Mouse (Mus musculus) hindbrain, embryonic 10.5 days (tissue): ENCODE measurements around the gene Cap2. TPM values are rescaled to one million over a fixed set of nuclear protein-coding genes. Genes with fewer than 3 reads are reported as not detected.
A peak's percentile ranks its signal among the peaks of the same experiment; 100 is the strongest.

ENCODE experiments used
- DNase-seq: peaks from one replicate; pipeline ENCODE4 v3.0.0-alpha.2; 2017; ENCODE audit warnings: low spot score
- H3K27ac ChIP-seq: fragments of 300-500 bp; sonication (generic); 2 replicates; pipeline ENCODE4 v1.5.1; 2016; ENCODE audit warnings: mild to moderate bottlenecking, moderate library complexity
- H3K27me3 ChIP-seq: fragments of 300-500 bp; sonication (generic); 2 replicates; pipeline ENCODE4 v1.6.1; 2016; ENCODE audit warnings: mild to moderate bottlenecking; ENCODE audit not compliant: poor library complexity, insufficient read depth, severe bottlenecking
- H3K36me3 ChIP-seq: fragments of 300-500 bp; sonication (generic); 2 replicates; pipeline ENCODE4 v1.6.1; 2016; ENCODE audit warnings: mild to moderate bottlenecking, moderate library complexity
- H3K4me1 ChIP-seq: fragments of 300-500 bp; sonication (generic); replicated peaks from 2 replicates; pipeline ENCODE4 v1.6.1; 2016; ENCODE audit warnings: mild to moderate bottlenecking
- H3K4me3 ChIP-seq: fragments of 300-500 bp; sonication (generic); 2 replicates; pipeline ENCODE4 v1.5.1; 2016; ENCODE audit warnings: mild to moderate bottlenecking, moderate library complexity
- H3K9me3 ChIP-seq: fragments of 300-500 bp; sonication (generic); 2 replicates; pipeline ENCODE4 v1.6.1; 2016; ENCODE audit warnings: mild to moderate bottlenecking, moderate library complexity
- WGBS: fragments of 180-500 bp; shearing (Covaris S2); methylation state at CpG from one replicate; pipeline ENCODE4 v1.1.7; 2016; 5-methylcytosine and 5-hydroxymethylcytosine counted together
- polyA plus RNA-seq: library from polyadenylated mRNA; unstranded; fragments of >200 nt; fragmentation: Nextera tagmentation; extraction: Ambion mirVana; gene quantifications from 2 replicates; pipeline ENCODE4 v1.2.1, GENCODE M21; 2016

Gene Cap2
- polyA plus RNA-seq, 1 experiment from 2014 or later = 5.1 TPM

- no peaks in the 10 kb centered on the region for H3K4me1 ChIP-seq
- H3K36me3 ChIP-seq = no peaks in the 10 kb centered on the region
- H3K27ac ChIP-seq = no peak overlapping the region
- H3K27me3 ChIP-seq = no peaks in the 10 kb centered on the region
- 89% methylated on average over 9 of the region's 9 CpGs for WGBS
- no peaks in the 10 kb centered on the region for H3K9me3 ChIP-seq
- DNase-seq = no peak
- H3K4me3 ChIP-seq = no peak overlapping the region
Observed at GRCm38 (mm10) chr13:46626608-46627007, 125.0 kb downstream of the Cap2 start.

GRCm38 (mm10) chr13:46627841-46628240 is 126.2 kb downstream of the Cap2 start:
- Histone ChIP-seq H3K9me3 (no peaks in the 10 kb centered on the region), H3K4me3 (no peak overlapping the region), H3K36me3 (no peaks in the 10 kb centered on the region), H3K27ac (no peak overlapping the region), H3K27me3 (no peaks in the 10 kb centered on the region), H3K4me1 (peaks cover 3% of the 10 kb centered on the region)
- 92% methylated on average over 10 of the region's 10 CpGs for WGBS
- DNase-seq = no peak

- H3K36me3 ChIP-seq = no peaks in the 10 kb centered on the region
- H3K4me1 ChIP-seq = peaks cover 18% of the 10 kb centered on the region
- 89% methylated on average over 6 of the region's 6 CpGs for WGBS
- H3K27ac ChIP-seq = no peak overlapping the region
- no peak overlapping the region for H3K4me3 ChIP-seq
- H3K9me3 ChIP-seq = no peaks in the 10 kb centered on the region
- no peak for DNase-seq
- H3K27me3 ChIP-seq = no peaks in the 10 kb centered on the region
Observed at GRCm38 (mm10) chr13:46629391-46629790, 127.7 kb downstream of the Cap2 start.

- Histone ChIP-seq H3K27me3 (no peaks in the 10 kb centered on the region), H3K27ac (no peak overlapping the region), H3K36me3 (no peaks in the 10 kb centered on the region), H3K4me1 (peaks cover 23% of the 10 kb centered on the region), H3K4me3 (no peak overlapping the region), H3K9me3 (no peaks in the 10 kb centered on the region)
- WGBS = 68% methylated on average over 4 of the region's 4 CpGs
- no peak for DNase-seq
Observed at GRCm38 (mm10) chr13:46632796-46633195, 131.1 kb downstream of the Cap2 start.

- H3K4me1 ChIP-seq = peaks cover 23% of the 10 kb centered on the region
- H3K27ac ChIP-seq = peak overlapping the region; percentile 83
- no peaks in the 10 kb centered on the region for H3K9me3 ChIP-seq
- no peaks in the 10 kb centered on the region for H3K36me3 ChIP-seq
- H3K4me3 ChIP-seq = peak overlapping the region; percentile 37
- no peaks in the 10 kb centered on the region for H3K27me3 ChIP-seq
- DNase-seq = peak; percentile 57
- WGBS = 53% methylated on average over 18 of the region's 18 CpGs
Observed at GRCm38 (mm10) chr13:46633320-46634132, 131.9 kb downstream of the Cap2 start.

GRCm38 (mm10) chr13:46634133-46634488 is 132.5 kb downstream of the Cap2 start:
- no peaks in the 10 kb centered on the region for H3K9me3 ChIP-seq
- peak overlapping the region; percentile 83 for H3K27ac ChIP-seq
- 55% methylated on average over 6 of the region's 6 CpGs for WGBS
- no peaks in the 10 kb centered on the region for H3K36me3 ChIP-seq
- peaks cover 23% of the 10 kb centered on the region for H3K4me1 ChIP-seq
- no peak for DNase-seq
- H3K27me3 ChIP-seq = no peaks in the 10 kb centered on the region
- H3K4me3 ChIP-seq = peak overlapping the region; percentile 37

- Histone ChIP-seq H3K4me3 (no peak overlapping the region), H3K27me3 (no peaks in the 10 kb centered on the region), H3K4me1 (no peaks in the 10 kb centered on the region), H3K27ac (no peak overlapping the region), H3K36me3 (no peaks in the 10 kb centered on the region), H3K9me3 (peaks cover 8% of the 10 kb centered on the region)
- WGBS = 94% methylated on average over 10 of the region's 10 CpGs
- no peak for DNase-seq
Observed at GRCm38 (mm10) chr13:46640608-46641468, 139.2 kb downstream of the Cap2 start.

- no peaks in the 10 kb centered on the region for H3K4me1 ChIP-seq
- H3K4me3 ChIP-seq = no peak overlapping the region
- H3K9me3 ChIP-seq = peaks cover 8% of the 10 kb centered on the region
- H3K27ac ChIP-seq = no peak overlapping the region
- no peaks in the 10 kb centered on the region for H3K27me3 ChIP-seq
- H3K36me3 ChIP-seq = no peaks in the 10 kb centered on the region
- no peak for DNase-seq
- 84% methylated on average over 4 of the region's 4 CpGs for WGBS
Observed at GRCm38 (mm10) chr13:46642318-46642717, 140.7 kb downstream of the Cap2 start.

GRCm38 (mm10) chr13:46644175-46644574 is 142.5 kb downstream of the Cap2 start:
- H3K27ac ChIP-seq = no peak overlapping the region
- no peaks in the 10 kb centered on the region for H3K4me1 ChIP-seq
- DNase-seq = no peak
- peaks cover 8% of the 10 kb centered on the region for H3K9me3 ChIP-seq
- WGBS = 93% methylated on average over 6 of the region's 6 CpGs
- no peak overlapping the region for H3K4me3 ChIP-seq
- no peaks in the 10 kb centered on the region for H3K36me3 ChIP-seq
- no peaks in the 10 kb centered on the region for H3K27me3 ChIP-seq

- Histone ChIP-seq H3K27me3 (no peaks in the 10 kb centered on the region), H3K9me3 (peaks cover 8% of the 10 kb centered on the region), H3K27ac (no peak overlapping the region), H3K4me3 (no peak overlapping the region), H3K36me3 (no peaks in the 10 kb centered on the region), H3K4me1 (no peaks in the 10 kb centered on the region)
- DNase-seq = no peak
- 75% methylated on average over 6 of the region's 6 CpGs for WGBS
Observed at GRCm38 (mm10) chr13:46645476-46645875, 143.8 kb downstream of the Cap2 start.

GRCm38 (mm10) chr13:46651853-46652252 is 150.2 kb downstream of the Cap2 start:
- no peaks in the 10 kb centered on the region for H3K4me1 ChIP-seq
- no peaks in the 10 kb centered on the region for H3K9me3 ChIP-seq
- H3K4me3 ChIP-seq = no peak overlapping the region
- H3K27ac ChIP-seq = no peak overlapping the region
- H3K27me3 ChIP-seq = no peaks in the 10 kb centered on the region
- no peak for DNase-seq
- WGBS = 89% methylated on average over 7 of the region's 7 CpGs
- H3K36me3 ChIP-seq = no peaks in the 10 kb centered on the region

- Histone ChIP-seq H3K27me3 (no peaks in the 10 kb centered on the region), H3K27ac (no peak overlapping the region), H3K36me3 (no peaks in the 10 kb centered on the region), H3K4me1 (no peaks in the 10 kb centered on the region), H3K4me3 (no peak overlapping the region), H3K9me3 (no peaks in the 10 kb centered on the region)
- DNase-seq = no peak
- 87% methylated on average over 7 of the region's 7 CpGs for WGBS
Observed at GRCm38 (mm10) chr13:46652671-46653070, 151.0 kb downstream of the Cap2 start.

- Histone ChIP-seq H3K36me3 (no peaks in the 10 kb centered on the region), H3K27ac (no peak overlapping the region), H3K9me3 (no peaks in the 10 kb centered on the region), H3K27me3 (no peaks in the 10 kb centered on the region), H3K4me1 (no peaks in the 10 kb centered on the region), H3K4me3 (no peak overlapping the region)
- WGBS = 73% methylated on average over 4 of the region's 4 CpGs
- DNase-seq = no peak
Observed at GRCm38 (mm10) chr13:46653671-46654070, 152.0 kb downstream of the Cap2 start.
